Mouse (Mus musculus) kidney, postnatal 0 days (tissue): ENCODE measurements around the gene Skida1. TPM values are rescaled to one million over a fixed set of nuclear protein-coding genes. Genes with fewer than 3 reads are reported as not detected.

Source experiments
- ATAC-seq: fragments of 200-750 bp; cut with Nextera tagmentation; replicated peaks from 2 replicates; pipeline ENCODE4 v1.8.0; 2017; ENCODE audit warnings: low read depth, moderate number of reproducible peaks, moderate TSS enrichment, moderate library complexity; ENCODE audit not compliant: low FRiP score
- DNase-seq: peaks from one replicate; pipeline ENCODE4 v3.0.0-alpha.2; 2016; ENCODE audit warnings: low spot score
- H3K27ac ChIP-seq: fragments of 300-500 bp; sonication (generic); 2 replicates; pipeline ENCODE4 v1.5.1; 2014; ENCODE audit warnings: mild to moderate bottlenecking
- H3K27me3 ChIP-seq: fragments of 300-500 bp; sonication (generic); 2 replicates; pipeline ENCODE4 v1.6.1; 2014; ENCODE audit warnings: low read length, mixed read lengths; ENCODE audit not compliant: insufficient read depth
- H3K36me3 ChIP-seq: fragments of 300-500 bp; sonication (generic); 2 replicates; pipeline ENCODE4 v1.6.1; 2014; ENCODE audit warnings: low read length, mixed read lengths; ENCODE audit not compliant: insufficient read depth
- H3K4me1 ChIP-seq: fragments of 300-500 bp; sonication (generic); replicated peaks from 2 replicates; pipeline ENCODE4 v1.6.1; 2014; ENCODE audit warnings: antibody characterized with exemption, low read length, mixed read lengths; ENCODE audit not compliant: insufficient read depth
- H3K4me2 ChIP-seq: fragments of 300-500 bp; sonication (generic); 2 replicates; pipeline ENCODE4 v1.6.1; 2014; ENCODE audit warnings: mild to moderate bottlenecking, low read length, moderate library complexity, mixed read lengths
- H3K4me3 ChIP-seq: fragments of 300-500 bp; sonication (generic); replicated peaks from 2 replicates; pipeline ENCODE4 v1.5.1; 2014; ENCODE audit warnings: low read depth, low read length
- H3K9ac ChIP-seq: fragments of 300-500 bp; sonication (generic); 2 replicates; pipeline ENCODE4 v1.6.1; 2014; ENCODE audit warnings: low read depth, low read length
- H3K9me3 ChIP-seq: fragments of 300-500 bp; sonication (generic); replicated peaks from 2 replicates; pipeline ENCODE4 v1.6.1; 2016; ENCODE audit warnings: low read length, inconsistent platforms, mixed read lengths
- CTCF ChIP-seq: IDR thresholded peaks from 2 replicates; pipeline ENCODE4 v1.5.1; 2016; ENCODE audit warnings: antibody characterized with exemption, low read depth, mild to moderate bottlenecking, moderate library complexity
- WGBS: fragments of 180-500 bp; shearing (Covaris S2); extraction: QIAGEN DNeasy Blood & Tissue Kit; methylation state at CpG from one replicate; pipeline ENCODE4 v1.1.7; 2014; 5-methylcytosine and 5-hydroxymethylcytosine counted together
- polyA plus RNA-seq: library from polyadenylated mRNA; unstranded; fragments of >200 nt; fragmentation: Nextera tagmentation; extraction: Ambion mirVana; gene quantifications from 2 replicates; pipeline ENCODE4 v1.2.1, GENCODE M21; 2015

The Skida1 gene
- polyA plus RNA-seq, 1 experiment from 2014 or later: 7.8 TPM

- ATAC-seq: peak; percentile 78
- peak overlapping the region; percentile 35 for H3K9ac ChIP-seq
- peak overlapping the region; percentile 85 for H3K27ac ChIP-seq
These were observed 7.5 kb downstream of the Skida1 start for GRCm38 (mm10) chr2:18041199-18041885.

GRCm38 (mm10) chr2:18040347-18041160 lies 8.3 kb downstream of the Skida1 start:
- Histone ChIP-seq H3K4me2 (peak overlapping the region; percentile 49), H3K9ac (peak overlapping the region; percentile 43; the same call in 1 of the 2 replicates), H3K27ac (peak overlapping the region; percentile 85), H3K9me3 (no peaks in the 10 kb centered on the region), H3K27me3 (no peaks in the 10 kb centered on the region), H3K4me1 (peaks cover 37% of the 10 kb centered on the region), H3K4me3 (no peak overlapping the region; the same call in 1 of the 2 replicates), H3K36me3 (no peaks in the 10 kb centered on the region)
- peak; percentile 55 for ATAC-seq
- peak; percentile 71 for DNase-seq
- no peak for TF ChIP-seq CTCF
- WGBS: 38% methylated on average over 27 of the region's 27 CpGs

More at GRCm38 (mm10) chr2:18041199-18041885, 7.5 kb downstream of the Skida1 start:
- Histone ChIP-seq H3K4me2 (peak overlapping the region; percentile 49), H3K27me3 (no peaks in the 10 kb centered on the region), H3K4me3 (no peak overlapping the region; the same call in 1 of the 2 replicates), H3K4me1 (peaks cover 37% of the 10 kb centered on the region), H3K36me3 (no peaks in the 10 kb centered on the region), H3K9me3 (no peaks in the 10 kb centered on the region)
- TF ChIP-seq CTCF: no peak
- peak; percentile 70 for DNase-seq
- 33% methylated on average over 14 of the region's 14 CpGs for WGBS

- WGBS: 25% methylated on average over 45 of the region's 46 CpGs
- H3K36me3 ChIP-seq: no peaks in the 10 kb centered on the region
- ATAC-seq (peak; percentile 33; the same call in 1 of the 2 replicates), DNase-seq (no peak)
- H3K27ac ChIP-seq: peak overlapping the region; percentile 85
- peaks cover 37% of the 10 kb centered on the region for H3K4me1 ChIP-seq
- no peaks in the 10 kb centered on the region for H3K9me3 ChIP-seq
- H3K9ac ChIP-seq: peak overlapping the region; percentile 43
- H3K4me2 ChIP-seq: peak overlapping the region; percentile 42
- no peak overlapping the region for H3K4me3 ChIP-seq
- H3K27me3 ChIP-seq: no peaks in the 10 kb centered on the region
- no peak for TF ChIP-seq CTCF
These were observed 9.1 kb downstream of the Skida1 start for GRCm38 (mm10) chr2:18039566-18040290.

GRCm38 (mm10) chr2:18038895-18039371 lies 9.9 kb downstream of the Skida1 start:
- ATAC-seq: no peak
- DNase-seq: no peak
- Histone ChIP-seq H3K9ac (no peak overlapping the region), H3K4me1 (peaks cover 37% of the 10 kb centered on the region), H3K4me2 (no peak overlapping the region), H3K27ac (no peak overlapping the region), H3K36me3 (no peaks in the 10 kb centered on the region), H3K27me3 (no peaks in the 10 kb centered on the region), H3K4me3 (no peak overlapping the region), H3K9me3 (no peaks in the 10 kb centered on the region)
- TF ChIP-seq CTCF: no peak
- 65% methylated on average over 10 of the region's 10 CpGs for WGBS

- no peak for ATAC-seq
- Histone ChIP-seq H3K36me3 (no peaks in the 10 kb centered on the region), H3K27me3 (no peaks in the 10 kb centered on the region), H3K4me3 (no peak overlapping the region), H3K9me3 (no peaks in the 10 kb centered on the region), H3K9ac (no peak overlapping the region), H3K4me1 (peaks cover 33% of the 10 kb centered on the region), H3K27ac (no peak overlapping the region), H3K4me2 (no peak overlapping the region)
- no peak for DNase-seq
- 55% methylated on average over 3 of the region's 3 CpGs for WGBS
- TF ChIP-seq CTCF: no peak
These were observed 10.6 kb downstream of the Skida1 start for GRCm38 (mm10) chr2:18038141-18038752.
